Mouse (Mus musculus) bone marrow, adult 2 months (tissue): ENCODE data around the gene Nup188.

ENCODE experiments used
- CTCF ChIP-seq: fragments of 200-500 bp; IDR thresholded peaks from 2 replicates; pipeline ENCODE4 v1.5.1; 2011; ENCODE audit warnings: low read length, control low read depth; ENCODE audit not compliant: control insufficient read depth, insufficient read depth
- POLR2A ChIP-seq: fragments of 200-500 bp; IDR thresholded peaks from 2 replicates; pipeline ENCODE4 v1.6.1; 2011; ENCODE audit warnings: low read depth, mild to moderate bottlenecking, control low read depth, low read length, borderline replicate concordance; ENCODE audit not compliant: control insufficient read depth

DNA sequence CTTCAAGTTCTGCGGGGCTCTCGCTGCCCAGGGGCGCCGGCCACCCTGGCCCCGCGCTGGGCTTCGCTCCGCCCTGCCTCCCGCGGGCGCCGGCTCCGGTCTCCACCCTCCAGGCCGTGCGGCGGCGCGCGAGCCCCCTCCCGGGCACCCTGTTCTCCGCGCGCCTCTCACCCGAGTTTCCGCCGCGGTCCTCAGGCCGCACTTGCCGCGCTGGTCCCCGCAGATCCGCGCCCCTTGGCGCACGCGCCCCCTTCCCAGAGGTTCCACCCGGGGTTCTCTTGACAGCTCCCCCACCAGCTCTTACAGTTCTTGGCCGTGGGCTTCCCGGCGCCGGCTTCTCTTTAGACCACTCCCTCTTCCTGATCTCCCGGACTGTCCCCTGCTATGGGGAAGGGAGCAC is 48.3 kb upstream of the Nup188 start:
- TF ChIP-seq CTCF (no peak), POLR2A (no peak)
